Mouse (Mus musculus) intestine, embryonic 16.5 days (tissue): ENCODE results near the gene Arhgdia. TPM values are rescaled to one million over a fixed set of nuclear protein-coding genes. Genes with fewer than 3 reads are reported as not detected.

Experiments used
- ATAC-seq: fragments of 200-750 bp; cut with Nextera tagmentation; 2 replicates; pipeline ENCODE4 v1.8.0; 2017; ENCODE audit warnings: moderate TSS enrichment, moderate library complexity
- H3K27ac ChIP-seq: fragments of 300-500 bp; sonication (generic); 2 replicates; pipeline ENCODE4 v1.5.1; 2014; ENCODE audit warnings: mild to moderate bottlenecking, low read length
- H3K27me3 ChIP-seq: fragments of 300-500 bp; sonication (generic); replicated peaks from 2 replicates; pipeline ENCODE4 v1.6.1; 2014; ENCODE audit warnings: low read length, control low read depth, mixed read lengths; ENCODE audit not compliant: control insufficient read depth, insufficient read depth
- H3K36me3 ChIP-seq: fragments of 300-500 bp; sonication (generic); 2 replicates; pipeline ENCODE4 v1.6.1; 2014; ENCODE audit warnings: low read length, control low read depth; ENCODE audit not compliant: control insufficient read depth, insufficient read depth
- H3K4me1 ChIP-seq: fragments of 300-500 bp; sonication (generic); 2 replicates; pipeline ENCODE4 v1.6.1; 2014; ENCODE audit warnings: low read length, control low read depth, mixed read lengths; ENCODE audit not compliant: control insufficient read depth, insufficient read depth
- H3K4me2 ChIP-seq: fragments of 300-500 bp; sonication (generic); 2 replicates; pipeline ENCODE4 v1.6.1; 2014; ENCODE audit warnings: low read depth, low read length, control low read depth
- H3K4me3 ChIP-seq: fragments of 300-500 bp; sonication (generic); 2 replicates; pipeline ENCODE4 v1.5.1; 2014; ENCODE audit warnings: mild to moderate bottlenecking, low read length
- H3K9ac ChIP-seq: fragments of 300-500 bp; sonication (generic); 2 replicates; pipeline ENCODE4 v1.6.1; 2014; ENCODE audit warnings: low read depth, low read length
- H3K9me3 ChIP-seq: fragments of 300-500 bp; sonication (generic); 2 replicates; pipeline ENCODE4 v1.6.1; 2016; ENCODE audit warnings: low read length, control low read depth; ENCODE audit not compliant: control insufficient read depth
- WGBS: fragments of 180-500 bp; shearing (Covaris S2); extraction: QIAGEN DNeasy Blood & Tissue Kit; methylation state at CpG from one replicate; pipeline ENCODE4 v1.1.7; 2014; 5-methylcytosine and 5-hydroxymethylcytosine counted together
- microRNA-seq: library from miRNA; unstranded; fragments of <30 nt; microRNA quantifications from one replicate; pipeline ENCODE4, GENCODE M21; 2016
- polyA plus RNA-seq: library from polyadenylated mRNA; unstranded; fragments of >200 nt; fragmentation: Nextera tagmentation; extraction: Ambion mirVana; gene quantifications from 2 replicates; pipeline ENCODE4 v1.2.1, GENCODE M21; 2015

The Arhgdia gene
- polyA plus RNA-seq, 1 experiment from 2014 or later, result 641 TPM

- H3K4me1 ChIP-seq, result peaks cover 24% of the 10 kb centered on the region
- no peak overlapping the region for H3K4me3 ChIP-seq
- no peak for ATAC-seq
- H3K9ac ChIP-seq, result peak overlapping the region; percentile 44; the same call in 1 of the 2 replicates
- peak overlapping the region; percentile 49; the same call in 1 of the 2 replicates for H3K27ac ChIP-seq
- no peaks in the 10 kb centered on the region for H3K9me3 ChIP-seq
- no peaks in the 10 kb centered on the region; the same call in 1 of the 2 replicates for H3K27me3 ChIP-seq
- 71% methylated on average over 3 of the region's 3 CpGs for WGBS
- H3K4me2 ChIP-seq, result no peak overlapping the region
- H3K36me3 ChIP-seq, result peaks cover 8% of the 10 kb centered on the region
These were observed 42.9 kb downstream of the Arhgdia start for GRCm38 (mm10) chr11:120538485-120538884.

GRCm38 (mm10) chr11:120535804-120536203 lies 45.6 kb downstream of the Arhgdia start:
- no peak for ATAC-seq
- Histone ChIP-seq H3K4me2 (no peak overlapping the region), H3K9ac (no peak overlapping the region), H3K4me3 (no peak overlapping the region), H3K27me3 (peaks cover 20% of the 10 kb centered on the region), H3K4me1 (peaks cover 26% of the 10 kb centered on the region), H3K36me3 (no peaks in the 10 kb centered on the region), H3K27ac (no peak overlapping the region), H3K9me3 (no peaks in the 10 kb centered on the region)
- WGBS, result 77% methylated on average over 3 of the region's 3 CpGs

GRCm38 (mm10) chr11:120535145-120535544 lies 46.3 kb downstream of the Arhgdia start:
- Histone ChIP-seq H3K36me3 (no peaks in the 10 kb centered on the region), H3K27ac (no peak overlapping the region), H3K27me3 (peaks cover 26% of the 10 kb centered on the region), H3K9ac (no peak overlapping the region), H3K4me2 (no peak overlapping the region), H3K9me3 (no peaks in the 10 kb centered on the region), H3K4me1 (peaks cover 27% of the 10 kb centered on the region), H3K4me3 (no peak overlapping the region)
- ATAC-seq, result no peak
- WGBS, result 75% methylated on average over 3 of the region's 3 CpGs

- Histone ChIP-seq H3K4me1 (peaks cover 17% of the 10 kb centered on the region), H3K36me3 (no peaks in the 10 kb centered on the region), H3K9ac (no peak overlapping the region), H3K9me3 (no peaks in the 10 kb centered on the region), H3K27me3 (peaks cover 37% of the 10 kb centered on the region), H3K4me2 (no peak overlapping the region), H3K4me3 (no peak overlapping the region), H3K27ac (no peak overlapping the region)
- WGBS, result 83% methylated on average over 8 of the region's 8 CpGs
- no peak for ATAC-seq
These were observed 47.3 kb downstream of the Arhgdia start for GRCm38 (mm10) chr11:120534093-120534492.

- Histone ChIP-seq H3K4me3 (no peak overlapping the region), H3K27me3 (peaks cover 44% of the 10 kb centered on the region), H3K4me2 (no peak overlapping the region), H3K9ac (no peak overlapping the region), H3K36me3 (no peaks in the 10 kb centered on the region), H3K4me1 (peaks cover 9% of the 10 kb centered on the region), H3K27ac (no peak overlapping the region), H3K9me3 (no peaks in the 10 kb centered on the region)
- no peak for ATAC-seq
- 31% methylated on average over 9 of the region's 9 CpGs for WGBS
These were observed 49.8 kb downstream of the Arhgdia start for GRCm38 (mm10) chr11:120531646-120532045.

- peak within 1 kb of the TSS; percentile 86 for H3K4me2 ChIP-seq
- H3K4me3 ChIP-seq, result peak within 1 kb of the TSS; percentile 50
- WGBS, result 9% methylated on average over 53 of the region's 62 CpGs
- no peaks in the 10 kb centered on the region for H3K36me3 ChIP-seq
- no peak within 1 kb of the TSS for H3K27ac ChIP-seq
- H3K27me3 ChIP-seq, result peaks cover 44% of the 10 kb centered on the region
- peak within 1 kb of the TSS; percentile 69 for H3K9ac ChIP-seq
- ATAC-seq, result peak; percentile 56
- H3K9me3 ChIP-seq, result no peaks in the 10 kb centered on the region
- peaks cover 9% of the 10 kb centered on the region for H3K4me1 ChIP-seq
These were observed 51.1 kb downstream of the Arhgdia start, which contains the start of gene Gcgr for GRCm38 (mm10) chr11:120530085-120530964. TSS of gene Gcgr (plus strand) at chr11:120530699.

- H3K36me3 ChIP-seq, result no peaks in the 10 kb centered on the region
- ATAC-seq, result no peak
- no peak overlapping the region for H3K4me2 ChIP-seq
- H3K4me3 ChIP-seq, result no peak overlapping the region
- H3K9ac ChIP-seq, result no peak overlapping the region
- H3K4me1 ChIP-seq, result peaks cover 9% of the 10 kb centered on the region
- H3K9me3 ChIP-seq, result no peaks in the 10 kb centered on the region
- WGBS, result 66% methylated on average over 4 of the region's 4 CpGs
- peaks cover 44% of the 10 kb centered on the region for H3K27me3 ChIP-seq
- H3K27ac ChIP-seq, result no peak overlapping the region
These were observed 52.5 kb downstream of the Arhgdia start for GRCm38 (mm10) chr11:120528903-120529302.

Small RNA genes lying within 50 kb of the gene (microRNA-seq; reads per million reads assigned to microRNA genes)
- gene Mir6936, result 0.91 reads per million

Other genes with a start within 250 kb of the Arhgdia start
- gene Actg1, start 233.1 kb downstream of the Arhgdia start, polyA plus RNA-seq, result 2,886 and 2,944 TPM in 2 replicates
- 0.55 TPM in 1 of 2 replicates, not detected in the other for gene Fscn2, start 220.1 kb downstream of the Arhgdia start, polyA plus RNA-seq
- 26.6 and 28.6 TPM in 2 replicates for gene Faap100, start 202.9 kb downstream of the Arhgdia start, polyA plus RNA-seq
- 19.5 and 20.0 TPM in 2 replicates for gene Nploc4, start 143.9 kb downstream of the Arhgdia start, polyA plus RNA-seq
- not detected in 2 replicates for gene Tspan10, start 139.0 kb downstream of the Arhgdia start, polyA plus RNA-seq
- gene Pde6g, start 128.1 kb downstream of the Arhgdia start, polyA plus RNA-seq, result 0.35 and 0.39 TPM in 2 replicates
- gene Oxld1, start 123.6 kb downstream of the Arhgdia start, polyA plus RNA-seq, result 21.0 and 24.6 TPM in 2 replicates
- gene Ccdc137, start 123.5 kb downstream of the Arhgdia start, polyA plus RNA-seq, result 27.1 and 31.3 TPM in 2 replicates
- gene Arl16, start 114.0 kb downstream of the Arhgdia start, polyA plus RNA-seq, result 32.6 and 38.9 TPM in 2 replicates
- gene Mrpl12, start 97.0 kb downstream of the Arhgdia start, polyA plus RNA-seq, result 228 and 239 TPM in 2 replicates
- 104 and 108 TPM in 2 replicates for gene Slc25a10, start 89.8 kb downstream of the Arhgdia start, polyA plus RNA-seq
- gene Gcgr, start 50.9 kb downstream of the Arhgdia start, polyA plus RNA-seq, result 0.76 TPM in 2 replicates
- 119 and 129 TPM in 2 replicates for gene Mcrip1, start 31.9 kb downstream of the Arhgdia start, polyA plus RNA-seq
- 0.37 TPM in 1 of 2 replicates, not detected in the other for gene Ppp1r27, start 30.5 kb downstream of the Arhgdia start, polyA plus RNA-seq
- gene P4hb, start 8.4 kb downstream of the Arhgdia start, polyA plus RNA-seq, result 1,365 and 1,538 TPM in 2 replicates
- gene Alyref, start 16.7 kb upstream of the Arhgdia start, polyA plus RNA-seq, result 19.6 and 86.6 TPM in 2 replicates
- gene Anapc11, start 16.8 kb upstream of the Arhgdia start, polyA plus RNA-seq, result 164 and 171 TPM in 2 replicates
- 2.7 and 3.8 TPM in 2 replicates for gene Npb, start 26.9 kb upstream of the Arhgdia start, polyA plus RNA-seq
- gene Pcyt2, start 36.3 kb upstream of the Arhgdia start, polyA plus RNA-seq, result 393 and 441 TPM in 2 replicates
- gene Sirt7, start 43.6 kb upstream of the Arhgdia start, polyA plus RNA-seq, result 47.7 and 52.9 TPM in 2 replicates
- gene Mafg, start 52.0 kb upstream of the Arhgdia start, polyA plus RNA-seq, result 16.3 and 16.9 TPM in 2 replicates
- 24.8 and 26.6 TPM in 2 replicates for gene Pycr1, start 62.1 kb upstream of the Arhgdia start, polyA plus RNA-seq
- gene Myadml2, start 66.5 kb upstream of the Arhgdia start, polyA plus RNA-seq, result 0.26 TPM in 1 of 2 replicates, not detected in the other
- gene Notum, start 79.6 kb upstream of the Arhgdia start, polyA plus RNA-seq, result 0.54 and 1.0 TPM in 2 replicates
- 108 and 111 TPM in 2 replicates for gene Aspscr1, start 91.3 kb upstream of the Arhgdia start, polyA plus RNA-seq
- gene Cenpx, start 132.1 kb upstream of the Arhgdia start, polyA plus RNA-seq, result 159 and 174 TPM in 2 replicates
- gene Lrrc45, start 132.3 kb upstream of the Arhgdia start, polyA plus RNA-seq, result 43.0 and 44.4 TPM in 2 replicates
- 30.4 and 31.2 TPM in 2 replicates for gene Rac3, start 139.8 kb upstream of the Arhgdia start, polyA plus RNA-seq
- 56.0 and 65.0 TPM in 2 replicates for gene Dcxr, start 145.7 kb upstream of the Arhgdia start, polyA plus RNA-seq
- gene Cbr2, start 150.5 kb upstream of the Arhgdia start, polyA plus RNA-seq, result 1.7 and 2.3 TPM in 2 replicates
- gene Hmga1b, start 181.2 kb upstream of the Arhgdia start, polyA plus RNA-seq, result 5.9 and 7.6 TPM in 2 replicates
- gene Rfng, start 202.6 kb upstream of the Arhgdia start, polyA plus RNA-seq, result 40.6 and 40.7 TPM in 2 replicates
- 164 and 179 TPM in 2 replicates for gene Gps1, start 202.6 kb upstream of the Arhgdia start, polyA plus RNA-seq
- gene Dus1l, start 214.8 kb upstream of the Arhgdia start, polyA plus RNA-seq, result 78.6 and 82.0 TPM in 2 replicates
- gene Fasn, start 242.9 kb upstream of the Arhgdia start, polyA plus RNA-seq, result 42.0 and 47.6 TPM in 2 replicates